Mouse (Mus musculus) inflammation-experienced regulatory T-cells (primary cell): ENCODE data around the gene Gpr61. TPM values are rescaled to one million over a fixed set of nuclear protein-coding genes. Genes with fewer than 3 reads are reported as not detected.

Source experiments
- polyA plus RNA-seq, 2 experiments: library from polyadenylated mRNA; unstranded; fragments of 100-300 nt; shearing (Covaris generic); gene quantifications; one replicate each; pipeline ENCODE4 v1.2.1; 2017

The Gpr61 gene
- under 1 TPM; 0.39 to 0.55 TPM for polyA plus RNA-seq

DNA sequence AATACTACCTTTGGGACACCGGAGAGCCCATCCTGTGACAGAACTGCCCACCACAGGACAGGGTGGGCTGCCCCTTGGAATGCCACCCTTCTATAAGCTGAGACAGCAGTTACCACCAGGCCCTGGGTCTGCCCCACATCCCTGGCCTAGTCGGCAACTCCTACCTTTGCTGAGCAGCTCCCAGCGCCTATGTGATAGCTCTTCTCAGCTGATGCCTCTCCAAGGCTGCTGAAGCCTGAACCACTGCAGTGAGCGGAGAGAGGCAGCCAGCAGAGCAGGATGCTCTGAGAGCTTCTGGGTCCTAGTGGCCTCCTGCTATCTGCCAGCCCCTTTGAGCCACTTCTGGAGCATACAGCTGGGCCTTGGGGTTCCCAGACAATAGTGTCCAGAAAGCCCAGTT is at the start of gene Gpr61:
Gene Gpr61, minus strand, starts transcription at position 227 of the 400 bp plus-strand sequence.

DNA sequence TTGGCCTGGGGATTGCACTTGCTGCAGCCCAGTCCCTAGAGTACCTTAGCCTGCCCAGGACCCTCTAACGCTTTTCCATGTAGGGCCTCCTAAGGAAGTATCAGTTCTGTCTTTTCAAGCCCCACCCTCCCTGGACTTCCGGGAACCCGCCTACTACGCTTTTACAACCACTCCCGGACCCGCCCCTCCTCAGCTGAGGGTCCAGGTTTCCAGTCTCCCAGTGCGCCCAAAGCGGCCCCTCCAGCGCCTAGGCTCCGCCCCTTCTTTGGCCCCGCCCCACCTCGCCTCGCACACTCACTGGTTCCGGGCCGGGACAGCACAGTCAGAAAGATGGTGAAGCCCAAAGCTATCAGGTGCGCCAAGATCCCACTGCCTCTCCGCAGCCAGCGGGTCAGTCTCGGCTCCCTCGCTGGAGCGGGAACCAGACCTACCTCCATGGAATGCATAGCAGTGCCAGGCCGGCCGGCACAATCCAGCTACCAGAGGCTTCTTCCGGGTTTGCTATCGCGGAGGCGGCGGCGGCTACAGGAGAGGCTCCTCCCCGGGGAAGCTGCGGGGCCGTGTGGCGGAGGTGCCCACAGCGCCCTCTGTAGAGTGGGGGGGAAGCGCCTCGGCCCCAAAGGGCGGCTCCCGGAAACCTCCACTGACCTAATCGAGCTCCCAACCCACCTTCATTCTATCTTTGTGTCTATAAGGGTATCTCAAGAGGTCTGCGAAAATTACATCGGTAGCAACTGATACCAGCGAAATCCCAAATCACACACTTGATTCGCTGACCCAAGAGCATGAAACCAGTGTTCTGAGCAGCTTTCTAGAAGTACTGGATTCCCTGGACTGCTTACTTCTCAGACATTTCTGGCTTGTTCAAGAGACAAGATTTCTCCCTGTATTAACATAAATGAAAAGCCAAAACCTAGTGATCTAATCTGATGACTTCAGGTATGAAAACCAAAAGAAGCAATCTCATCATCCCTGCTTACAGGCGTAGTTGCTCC is 45.9 kb upstream of the Gpr61 start, which contains the start of gene Cyb561d1:
Gene Cyb561d1, minus strand, starts transcription at position 884 of the 995 bp plus-strand sequence.

DNA sequence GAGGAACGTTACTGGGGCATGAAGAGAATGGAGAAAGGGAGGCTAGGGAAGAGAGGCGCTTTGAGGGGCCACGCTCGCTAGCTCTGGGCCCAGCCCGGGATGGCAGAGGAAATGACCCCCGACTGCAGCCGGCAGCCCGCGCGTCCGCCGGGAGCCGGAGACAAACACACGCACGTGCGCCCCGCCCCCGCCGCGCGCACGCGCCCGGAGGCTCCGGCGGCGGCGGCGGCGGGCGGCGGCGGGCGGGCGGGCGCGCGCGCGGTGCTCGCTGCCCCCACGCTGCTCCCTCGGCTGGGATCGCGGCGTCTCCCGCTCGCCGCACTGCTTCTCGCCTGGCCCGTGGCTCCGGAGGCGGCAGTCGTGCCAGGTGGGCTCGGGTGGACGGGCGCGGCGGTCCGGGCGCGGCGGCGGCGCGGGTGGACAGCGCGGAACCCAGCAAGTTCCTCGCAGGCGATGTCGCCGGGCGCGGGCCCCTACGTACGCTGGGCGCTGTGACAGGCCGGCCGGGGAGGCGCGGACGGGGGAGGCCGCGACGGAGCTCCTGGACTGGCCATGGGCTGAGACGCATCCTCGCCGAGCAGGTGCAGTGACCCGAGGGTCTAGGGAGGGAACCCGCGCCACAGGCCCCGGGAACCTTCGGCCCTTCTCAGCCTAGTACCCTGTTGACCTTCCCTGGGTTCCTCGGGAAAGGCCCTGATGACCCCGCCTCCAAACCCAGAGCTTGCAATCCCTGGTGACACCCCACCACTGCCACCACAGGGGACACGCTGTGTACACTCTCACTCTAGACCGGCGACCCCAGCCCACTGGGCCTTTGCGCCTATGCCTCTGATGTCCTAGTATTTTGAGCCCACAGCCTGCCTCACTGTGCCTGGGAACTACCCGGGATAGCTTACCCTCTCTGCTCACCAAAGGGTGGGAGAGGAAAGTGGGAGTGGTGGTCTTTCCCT is 31.7 kb upstream of the Gpr61 start, which contains the start of gene Amigo1:
Gene Amigo1, plus strand, starts transcription at position 238 of the 950 bp plus-strand sequence.

DNA sequence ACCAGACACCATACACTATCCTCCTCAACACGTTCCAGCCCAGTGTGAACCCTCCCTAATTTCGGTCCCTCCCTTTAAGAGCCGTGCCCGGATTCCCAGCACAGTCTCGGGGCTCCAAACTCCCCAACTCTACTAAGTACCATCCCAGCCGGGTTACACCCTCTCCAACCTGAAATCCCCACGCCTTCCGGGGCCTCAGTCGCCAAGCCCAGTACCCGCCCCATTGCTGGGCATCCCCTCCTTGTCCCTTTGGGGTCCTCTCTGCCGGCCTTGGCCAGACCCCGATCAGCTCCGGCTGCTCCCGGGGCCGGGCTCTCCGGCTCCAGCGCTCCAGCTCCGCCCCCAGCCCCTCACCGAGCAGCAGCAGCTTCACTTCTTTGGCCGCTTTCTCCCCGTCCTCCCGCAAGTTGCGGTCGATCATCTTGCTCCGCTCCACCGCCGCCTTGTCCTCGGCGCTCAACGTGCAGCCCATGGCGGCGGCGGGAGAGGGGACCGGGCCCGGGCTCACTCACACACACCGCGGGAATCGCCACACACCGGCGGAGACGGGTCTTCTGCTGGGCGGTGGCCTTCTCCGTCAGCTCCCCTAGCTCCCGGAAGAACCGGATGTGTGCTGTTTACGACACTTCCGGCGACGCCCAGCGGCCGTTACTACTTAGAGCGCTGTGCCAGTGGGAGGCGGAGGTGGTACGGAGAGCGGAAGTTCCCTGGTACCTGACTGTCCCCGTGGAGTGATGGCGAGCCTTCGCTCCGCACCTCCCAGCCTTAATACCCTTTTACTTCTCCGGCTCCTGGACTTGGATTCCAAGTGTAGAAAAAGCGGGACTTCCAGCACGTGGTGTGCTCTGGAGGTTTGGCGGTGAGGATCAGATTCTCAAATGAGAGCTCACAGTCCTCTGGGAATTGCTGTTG is 8.9 kb downstream of the Gpr61 start, which contains the start of gene Gnai3:
Gene Gnai3, minus strand, starts transcription at position 613 of the 912 bp plus-strand sequence.

Other genes with a start within 250 kb of the Gpr61 start
- gene Gstm7, start 223.1 kb downstream of the Gpr61 start, polyA plus RNA-seq, result 1 to 10 TPM in 1 of 2 experiments, under 1 TPM in 1; 0.86 to 1.1 TPM
- under 1 TPM in 1 of 2 experiments, not detected in 1; 0.92 TPM for gene Gstm6, start 211.1 kb downstream of the Gpr61 start, polyA plus RNA-seq
- not detected for gene Gstm3, start 185.6 kb downstream of the Gpr61 start, polyA plus RNA-seq
- 1 to 10 TPM in 1 of 2 experiments, not detected in 1; 1.0 TPM for gene Gstm2, start 168.4 kb downstream of the Gpr61 start, polyA plus RNA-seq
- 1 to 10 TPM; 2.0 to 2.9 TPM for gene Gstm1, start 136.9 kb downstream of the Gpr61 start, polyA plus RNA-seq
- gene Gstm4, start 110.0 kb downstream of the Gpr61 start, polyA plus RNA-seq, result 10 to 100 TPM; 10.3 to 11.1 TPM
- gene Ampd2, start 68.2 kb downstream of the Gpr61 start, polyA plus RNA-seq, result 10 to 100 TPM; 43.5 to 46.0 TPM
- 1 to 10 TPM in 1 of 2 experiments, not detected in 1; 1.4 TPM for gene Gnat2, start 62.1 kb downstream of the Gpr61 start, polyA plus RNA-seq
- gene Gnai3, start 8.7 kb downstream of the Gpr61 start, polyA plus RNA-seq, result 100 to 1,000 TPM; 164 to 198 TPM
- 1 to 10 TPM; 1.0 to 1.3 TPM for gene Amigo1, start 31.5 kb upstream of the Gpr61 start, polyA plus RNA-seq
- 10 to 100 TPM; 18.3 to 26.0 TPM for gene Cyb561d1, start 46.3 kb upstream of the Gpr61 start, polyA plus RNA-seq
- gene Atxn7l2, start 56.1 kb upstream of the Gpr61 start, polyA plus RNA-seq, result 10 to 100 TPM in 1 of 2 experiments, 1 to 10 TPM in 1; 5.5 to 11.5 TPM
- not detected for gene Sypl2, start 71.8 kb upstream of the Gpr61 start, polyA plus RNA-seq
- 100 to 1,000 TPM; 119 to 124 TPM for gene Psma5, start 102.0 kb upstream of the Gpr61 start, polyA plus RNA-seq
- gene Sort1, start 129.2 kb upstream of the Gpr61 start, polyA plus RNA-seq, result 1 to 10 TPM in 1 of 2 experiments, under 1 TPM in 1; 0.45 to 1.8 TPM
- not detected for gene Mybphl, start 210.0 kb upstream of the Gpr61 start, polyA plus RNA-seq
- gene Psrc1, start 229.0 kb upstream of the Gpr61 start, polyA plus RNA-seq, result 1 to 10 TPM; 2.6 to 3.0 TPM